Mouse (Mus musculus) heart, embryonic 15.5 days (tissue): ENCODE results near the gene Hacd1. TPM values are rescaled to one million over a fixed set of nuclear protein-coding genes. Genes with fewer than 3 reads are reported as not detected.

Experiments
- ATAC-seq: fragments of 200-750 bp; cut with Nextera tagmentation; replicated peaks from 2 replicates; pipeline ENCODE4 v1.8.0; 2017; ENCODE audit warnings: low read depth, moderate TSS enrichment; ENCODE audit not compliant: insufficient number of reproducible peaks, insufficient read depth, low FRiP score
- H3K27ac ChIP-seq: fragments of 300-500 bp; sonication (generic); 2 replicates; pipeline ENCODE4 v1.5.1; 2015; ENCODE audit warnings: mild to moderate bottlenecking, inconsistent platforms
- H3K27me3 ChIP-seq: fragments of 300-500 bp; sonication (generic); 2 replicates; pipeline ENCODE4 v1.6.1; 2015; ENCODE audit warnings: inconsistent platforms
- H3K36me3 ChIP-seq: fragments of 300-500 bp; sonication (generic); 2 replicates; pipeline ENCODE4 v1.6.1; 2015; ENCODE audit warnings: mild to moderate bottlenecking, inconsistent platforms
- H3K4me1 ChIP-seq: fragments of 300-500 bp; sonication (generic); replicated peaks from 2 replicates; pipeline ENCODE4 v1.6.1; 2015; ENCODE audit warnings: inconsistent platforms
- H3K4me2 ChIP-seq: fragments of 300-500 bp; sonication (generic); 2 replicates; pipeline ENCODE4 v1.6.1; 2015; ENCODE audit warnings: inconsistent platforms, mild to moderate bottlenecking, moderate library complexity
- H3K4me3 ChIP-seq: fragments of 300-500 bp; sonication (generic); 2 replicates; pipeline ENCODE4 v1.5.1; 2015; ENCODE audit warnings: mild to moderate bottlenecking, inconsistent platforms
- H3K9ac ChIP-seq: fragments of 300-500 bp; sonication (generic); 2 replicates; pipeline ENCODE4 v1.6.1; 2015; ENCODE audit warnings: mild to moderate bottlenecking, inconsistent platforms
- H3K9me3 ChIP-seq: fragments of 300-500 bp; sonication (generic); replicated peaks from 2 replicates; pipeline ENCODE4 v1.6.1; 2016; ENCODE audit warnings: inconsistent platforms
- WGBS: fragments of 180-500 bp; shearing (Covaris S2); methylation state at CpG from one replicate; pipeline ENCODE4 v1.1.7; 2015; ENCODE audit warnings: mixed read lengths; 5-methylcytosine and 5-hydroxymethylcytosine counted together
- polyA plus RNA-seq: library from polyadenylated mRNA; unstranded; fragments of >200 nt; fragmentation: Nextera tagmentation; extraction: Ambion mirVana; gene quantifications from 2 replicates; pipeline ENCODE4 v1.2.1, GENCODE M21; 2015

The Hacd1 gene
- polyA plus RNA-seq, 1 experiment from 2014 or later = 228 TPM

GRCm38 (mm10) chr2:14065704-14066650, 10.0 kb upstream of the Hacd1 start:
- Histone ChIP-seq H3K9ac (no peak overlapping the region), H3K4me2 (no peak overlapping the region), H3K36me3 (no peaks in the 10 kb centered on the region), H3K27me3 (no peaks in the 10 kb centered on the region), H3K4me3 (no peak overlapping the region), H3K4me1 (no peaks in the 10 kb centered on the region), H3K27ac (no peak overlapping the region), H3K9me3 (no peaks in the 10 kb centered on the region)
- 40% methylated on average over 2 of the region's 2 CpGs for WGBS
- ATAC-seq = no peak

- Histone ChIP-seq H3K27ac (peak overlapping the region; percentile 99), H3K9ac (peak overlapping the region; percentile 76), H3K36me3 (no peaks in the 10 kb centered on the region), H3K4me1 (peaks cover 11% of the 10 kb centered on the region), H3K9me3 (no peaks in the 10 kb centered on the region), H3K27me3 (no peaks in the 10 kb centered on the region), H3K4me3 (peak overlapping the region; percentile 68), H3K4me2 (peak overlapping the region; percentile 78)
- ATAC-seq = peak; percentile 91
- WGBS = under 1% methylated on average over 56 of the region's 58 CpGs
Measured at GRCm38 (mm10) chr2:14055168-14055565, 768 bp downstream of the Hacd1 start.

GRCm38 (mm10) chr2:14054716-14055115, 1.2 kb downstream of the Hacd1 start:
- ATAC-seq = no peak
- peaks cover 11% of the 10 kb centered on the region for H3K4me1 ChIP-seq
- 6% methylated on average over 6 of the region's 6 CpGs for WGBS

GRCm38 (mm10) chr2:14054163-14054562, 1.8 kb downstream of the Hacd1 start:
- peak overlapping the region; percentile 78 for H3K4me2 ChIP-seq
- ATAC-seq = no peak
- WGBS = 59% methylated on average over 3 of the region's 3 CpGs
- no peaks in the 10 kb centered on the region for H3K36me3 ChIP-seq
- no peaks in the 10 kb centered on the region for H3K27me3 ChIP-seq
- no peak overlapping the region for H3K9ac ChIP-seq
- H3K9me3 ChIP-seq = no peaks in the 10 kb centered on the region
- peak overlapping the region; percentile 68 for H3K4me3 ChIP-seq
- H3K4me1 ChIP-seq = peaks cover 11% of the 10 kb centered on the region
- peak overlapping the region; percentile 14; the same call in 1 of the 2 replicates for H3K27ac ChIP-seq

More at GRCm38 (mm10) chr2:14054716-14055115, 1.2 kb downstream of the Hacd1 start:
- Histone ChIP-seq H3K4me2 (peak overlapping the region; percentile 78), H3K9ac (peak overlapping the region; percentile 76), H3K9me3 (no peaks in the 10 kb centered on the region), H3K36me3 (no peaks in the 10 kb centered on the region), H3K27me3 (no peaks in the 10 kb centered on the region), H3K27ac (peak overlapping the region; percentile 99), H3K4me3 (peak overlapping the region; percentile 68)

- Histone ChIP-seq H3K4me3 (no peak overlapping the region), H3K36me3 (no peaks in the 10 kb centered on the region), H3K4me2 (0 out of 2 replicates have a peak overlapping the region, but pooled peaks have one; percentile 78), H3K4me1 (peaks cover 14% of the 10 kb centered on the region), H3K27ac (peak overlapping the region; percentile 14; the same call in 1 of the 2 replicates), H3K9ac (no peak overlapping the region), H3K27me3 (no peaks in the 10 kb centered on the region), H3K9me3 (no peaks in the 10 kb centered on the region)
- no peak for ATAC-seq
- 63% methylated on average over 3 of the region's 3 CpGs for WGBS
Measured at GRCm38 (mm10) chr2:14053618-14054017, 2.3 kb downstream of the Hacd1 start.

- H3K27ac ChIP-seq = peak overlapping the region; percentile 15
- no peak overlapping the region for H3K4me2 ChIP-seq
- peaks cover 5% of the 10 kb centered on the region; the same call in 1 of the 2 replicates for H3K4me1 ChIP-seq
- no peak overlapping the region for H3K4me3 ChIP-seq
- ATAC-seq = no peak
- 60% methylated on average over 5 of the region's 5 CpGs for WGBS
- H3K36me3 ChIP-seq = no peaks in the 10 kb centered on the region
- H3K9ac ChIP-seq = no peak overlapping the region
- no peaks in the 10 kb centered on the region for H3K27me3 ChIP-seq
- no peaks in the 10 kb centered on the region for H3K9me3 ChIP-seq
Measured at GRCm38 (mm10) chr2:14048808-14049207, 7.1 kb downstream of the Hacd1 start.

- Histone ChIP-seq H3K27ac (peak overlapping the region; percentile 15; the same call in 1 of the 2 replicates), H3K36me3 (no peaks in the 10 kb centered on the region), H3K9ac (no peak overlapping the region), H3K9me3 (no peaks in the 10 kb centered on the region), H3K4me1 (peaks cover 3% of the 10 kb centered on the region; the same call in 1 of the 2 replicates), H3K27me3 (no peaks in the 10 kb centered on the region), H3K4me3 (no peak overlapping the region), H3K4me2 (no peak overlapping the region)
- ATAC-seq = 0 out of 2 replicates have a peak, but pooled peaks have one; percentile 55
Measured at GRCm38 (mm10) chr2:14048381-14048780, 7.6 kb downstream of the Hacd1 start.

GRCm38 (mm10) chr2:14043577-14044170, 12.3 kb downstream of the Hacd1 start:
- Histone ChIP-seq H3K4me2 (no peak overlapping the region), H3K27ac (no peak overlapping the region), H3K36me3 (peaks cover 9% of the 10 kb centered on the region; the same call in 1 of the 2 replicates), H3K4me3 (no peak overlapping the region), H3K27me3 (no peaks in the 10 kb centered on the region), H3K4me1 (peaks cover under 1% of the 10 kb centered on the region; the same call in 1 of the 2 replicates), H3K9ac (no peak overlapping the region), H3K9me3 (no peaks in the 10 kb centered on the region)
- 44% methylated on average over 9 of the region's 9 CpGs for WGBS
- ATAC-seq = no peak

GRCm38 (mm10) chr2:14043011-14043410, 12.9 kb downstream of the Hacd1 start:
- Histone ChIP-seq H3K27me3 (no peaks in the 10 kb centered on the region), H3K36me3 (peaks cover 9% of the 10 kb centered on the region; the same call in 1 of the 2 replicates), H3K4me2 (no peak overlapping the region), H3K9ac (no peak overlapping the region), H3K9me3 (no peaks in the 10 kb centered on the region), H3K4me3 (no peak overlapping the region), H3K4me1 (no peaks in the 10 kb centered on the region), H3K27ac (no peak overlapping the region)
- 85% methylated on average over 3 of the region's 3 CpGs for WGBS
- ATAC-seq = no peak

- no peaks in the 10 kb centered on the region for H3K27me3 ChIP-seq
- no peak overlapping the region for H3K4me2 ChIP-seq
- no peak overlapping the region for H3K4me3 ChIP-seq
- no peak overlapping the region for H3K27ac ChIP-seq
- H3K36me3 ChIP-seq = peaks cover 11% of the 10 kb centered on the region; the same call in 1 of the 2 replicates
- no peak for ATAC-seq
- H3K9me3 ChIP-seq = no peaks in the 10 kb centered on the region
- 91% methylated on average over 2 of the region's 2 CpGs for WGBS
- no peak overlapping the region for H3K9ac ChIP-seq
- H3K4me1 ChIP-seq = no peaks in the 10 kb centered on the region
Measured at GRCm38 (mm10) chr2:14041249-14041648, 14.7 kb downstream of the Hacd1 start.

- H3K4me1 ChIP-seq = no peaks in the 10 kb centered on the region
- no peak overlapping the region for H3K4me2 ChIP-seq
- WGBS = 86% methylated on average over 1 of the region's 1 CpGs
- H3K9me3 ChIP-seq = no peaks in the 10 kb centered on the region
- no peak for ATAC-seq
- H3K36me3 ChIP-seq = no peaks in the 10 kb centered on the region
- no peak overlapping the region for H3K27ac ChIP-seq
- H3K27me3 ChIP-seq = no peaks in the 10 kb centered on the region
- no peak overlapping the region for H3K9ac ChIP-seq
- no peak overlapping the region for H3K4me3 ChIP-seq
Measured at GRCm38 (mm10) chr2:14019228-14019627, 36.7 kb downstream of the Hacd1 start.
